Mouse (Mus musculus) MEL (cell line): Measurements from ENCODE around the gene Sh3glb2. TPM values are rescaled to one million over a fixed set of nuclear protein-coding genes. Genes with fewer than 3 reads are reported as not detected.

Experiments
- DNase-seq: peaks from one replicate; pipeline ENCODE4 v3.0.0; 2011; ENCODE audit warnings: low read depth, low spot score
- H3K27ac ChIP-seq: 2 replicates; pipeline ENCODE4 v1.5.1; 2012; ENCODE audit warnings: low read depth, mild to moderate bottlenecking, control low read depth, low read length, moderate library complexity; ENCODE audit not compliant: control insufficient read depth
- H3K27me3 ChIP-seq, 2 experiments: fragments of 150-350 bp in 1 of 2; sonication (generic) in 1 of 2; 2 replicates each; pipeline ENCODE4 v1.6.1; 2012; ENCODE audit warnings: low read length in 2 of 2, mild to moderate bottlenecking in 2 of 2, improper control_type of control experiment in 1 of 2, moderate library complexity in 1 of 2; ENCODE audit not compliant: insufficient read depth in 2 of 2, control insufficient read depth in 1 of 2
- H3K36me3 ChIP-seq, 2 experiments: 2 replicates each; pipeline ENCODE4 v1.6.1; 2012 to 2014; ENCODE audit warnings: low read length in 2 of 2, improper control_type of control experiment in 1 of 2, inconsistent platforms in 1 of 2, mild to moderate bottlenecking in 1 of 2; ENCODE audit not compliant: insufficient read depth in 2 of 2, control insufficient read depth in 1 of 2
- H3K4me1 ChIP-seq, 2 experiments: fragments of 150-350 bp in 1 of 2; sonication (generic) in 1 of 2; 2 replicates each; pipeline ENCODE4 v1.6.1; 2012; ENCODE audit warnings: low read length in 2 of 2, improper control_type of control experiment in 1 of 2, mild to moderate bottlenecking in 1 of 2; ENCODE audit not compliant: insufficient read depth in 2 of 2, control insufficient read depth in 1 of 2
- H3K4me3 ChIP-seq, 2 experiments: fragments of 150-350 bp in 1 of 2; sonication (generic) in 1 of 2; 2 replicates each; pipeline ENCODE4 v1.5.1; 2012; ENCODE audit warnings: low read depth in 2 of 2, low read length in 2 of 2, mild to moderate bottlenecking in 2 of 2, moderate library complexity in 2 of 2, control low read depth in 1 of 2, improper control_type of control experiment in 1 of 2; ENCODE audit not compliant: control insufficient read depth in 1 of 2, insufficient read depth in 1 of 2
- H3K79me2 ChIP-seq: 2 replicates; pipeline ENCODE4 v1.6.1; 2012; ENCODE audit warnings: mild to moderate bottlenecking, low read length, moderate library complexity; ENCODE audit not compliant: control insufficient read depth, poor library complexity, insufficient read depth
- H3K9ac ChIP-seq: 2 replicates; pipeline ENCODE4 v1.6.1; 2012; ENCODE audit warnings: low read depth, mild to moderate bottlenecking, control low read depth, low read length, moderate library complexity; ENCODE audit not compliant: control insufficient read depth, poor library complexity, severe bottlenecking
- H3K9me3 ChIP-seq: fragments of 150-350 bp; sonication (generic); replicated peaks from 2 replicates; pipeline ENCODE4 v1.6.1; 2012; ENCODE audit warnings: mild to moderate bottlenecking, low read length, improper control_type of control experiment, moderate library complexity; ENCODE audit not compliant: insufficient read depth
- CHD2 ChIP-seq: IDR thresholded peaks from 2 replicates; pipeline ENCODE4 v1.6.1; 2011; ENCODE audit warnings: low read length, improper control_type of control experiment
- CTCF ChIP-seq, 3 experiments: IDR thresholded peaks in 2 of 3; conservative IDR thresholded peaks in 1 of 3; 2 replicates each; pipeline ENCODE4 v1.5.1; 2011 to 2012; ENCODE audit warnings: low read length in 3 of 3, low read depth in 2 of 3, mild to moderate bottlenecking in 2 of 3, improper control_type of control experiment in 1 of 3, inconsistent platforms in 1 of 3, mixed read lengths in 1 of 3, moderate library complexity in 1 of 3; ENCODE audit not compliant: control insufficient read depth in 1 of 3, insufficient read depth in 1 of 3, poor library complexity in 1 of 3, severe bottlenecking in 1 of 3
- EP300 ChIP-seq, 2 experiments: IDR thresholded peaks; 2 replicates each; pipeline ENCODE4 v1.6.1; 2011; ENCODE audit warnings: improper control_type of control experiment in 2 of 2, low read length in 2 of 2, low read depth in 1 of 2, mild to moderate bottlenecking in 1 of 2
- HCFC1 ChIP-seq: IDR thresholded peaks from 2 replicates; pipeline ENCODE4 v1.6.1; 2012; ENCODE audit warnings: low read depth, mild to moderate bottlenecking, inconsistent platforms, low read length, improper control_type of control experiment, moderate library complexity
- JUND ChIP-seq: IDR thresholded peaks from 2 replicates; pipeline ENCODE4 v1.6.1; 2011; ENCODE audit warnings: low read depth, mild to moderate bottlenecking, improper control_type of control experiment, low read length
- POLR2A ChIP-seq, 2 experiments: IDR thresholded peaks; 2 replicates each; pipeline ENCODE4 v1.6.1; 2011 to 2012; ENCODE audit warnings: low read length in 2 of 2, mild to moderate bottlenecking in 2 of 2, control low read depth in 1 of 2, improper control_type of control experiment in 1 of 2, low read depth in 1 of 2, moderate library complexity in 1 of 2; ENCODE audit not compliant: control insufficient read depth in 1 of 2, insufficient read depth in 1 of 2, poor library complexity in 1 of 2
- POLR2AphosphoS5 ChIP-seq: IDR thresholded peaks from 2 replicates; pipeline ENCODE4 v1.6.1; 2012; ENCODE audit warnings: low read depth, borderline replicate concordance, mild to moderate bottlenecking, inconsistent platforms, low read length, moderate library complexity, mixed read lengths
- SIN3A ChIP-seq: IDR thresholded peaks from 2 replicates; pipeline ENCODE4 v1.6.1; 2012; ENCODE audit warnings: low read length, improper control_type of control experiment, inconsistent platforms
- TBP ChIP-seq: IDR thresholded peaks from 2 replicates; pipeline ENCODE4 v1.8.0; 2011; ENCODE audit warnings: low read depth, low read length, improper control_type of control experiment
- ZC3H11A ChIP-seq: IDR thresholded peaks from 2 replicates; pipeline ENCODE4 v1.6.1; 2012; ENCODE audit warnings: low read depth, mild to moderate bottlenecking, inconsistent platforms, low read length, improper control_type of control experiment
- ZKSCAN1 ChIP-seq: IDR thresholded peaks from 2 replicates; pipeline ENCODE4 v1.6.1; 2012; ENCODE audit warnings: low read depth, mild to moderate bottlenecking, inconsistent platforms, low read length, improper control_type of control experiment, moderate library complexity
- ZNF384 ChIP-seq: IDR thresholded peaks from 2 replicates; pipeline ENCODE4 v1.6.1; 2012; ENCODE audit warnings: low read depth, mild to moderate bottlenecking, inconsistent platforms, low read length, improper control_type of control experiment
- polyA plus RNA-seq, 2 experiments: library from polyadenylated mRNA; stranded (reverse) in 1 of 2; unstranded in 1 of 2; fragments of >175 nt in 1 of 2; fragments of >200 nt in 1 of 2; gene quantifications; 2 replicates each; pipeline versions ENCODE4 v1.2.1 to v1.2.4; 2012; ENCODE audit warnings: low replicate concordance in 2 of 2, low read depth in 1 of 2; ENCODE audit not compliant: insufficient read length in 2 of 2, insufficient read depth in 1 of 2, missing spikeins in 1 of 2
- total RNA-seq: library from RNA; depleted of rRNA; stranded (reverse); fragments of 300-350 nt; gene quantifications from 2 replicates; pipeline ENCODE4 v1.2.3, GENCODE M21; 2012

Gene Sh3glb2
- total and polyA plus RNA-seq, 3 experiments = 48.0 to 60.1 TPM; not detected in 1

DNA sequence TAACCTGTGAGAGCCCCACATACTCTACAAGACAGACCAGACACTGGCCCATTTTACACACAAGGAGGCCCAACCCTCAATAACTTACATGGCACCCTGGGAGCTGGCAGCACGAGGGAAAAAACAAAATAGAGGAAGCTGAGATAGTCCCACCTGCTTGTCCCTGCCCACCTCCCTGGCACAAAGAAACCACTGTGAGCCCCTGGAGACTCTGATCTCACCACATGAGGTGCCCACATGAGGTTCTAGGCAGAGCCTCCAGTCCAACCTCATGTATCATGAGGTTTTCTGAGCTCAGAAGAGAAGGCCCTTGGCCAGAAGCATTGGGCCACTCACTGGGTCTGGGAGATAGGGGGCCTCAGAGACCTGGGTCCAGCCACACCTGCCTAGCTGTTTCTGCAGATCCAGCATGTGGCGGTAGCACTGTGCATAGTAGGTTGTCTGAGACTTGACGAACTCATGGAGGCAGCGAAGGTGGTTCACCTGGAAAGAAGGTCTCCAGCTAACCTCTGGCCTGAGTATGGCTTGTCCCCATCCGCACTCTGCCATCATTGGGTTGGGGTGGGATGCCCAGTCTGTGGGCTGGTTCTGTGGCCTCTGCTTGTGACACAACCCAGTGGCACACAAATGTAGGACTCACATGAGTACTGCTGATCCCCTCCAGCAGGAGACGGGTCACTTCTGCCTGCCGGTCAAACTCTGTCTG is 13.0 kb downstream of the Sh3glb2 start:
- no peak for TF ChIP-seq TBP
- Histone ChIP-seq H3K9me3 (no peaks in the 10 kb centered on the region), H3K9ac (no peak overlapping the region), H3K4me3 (no peak overlapping the region), H3K79me2 (no peaks in the 10 kb centered on the region), H3K27ac (no peak overlapping the region), H3K36me3 (peaks cover 0 to 9% of the 10 kb centered on the region in 2 experiments; a peak in 1 of 4 replicates), H3K27me3 (no peaks in the 10 kb centered on the region), H3K4me1 (no peaks in the 10 kb centered on the region)
- DNase-seq = no peak

DNA sequence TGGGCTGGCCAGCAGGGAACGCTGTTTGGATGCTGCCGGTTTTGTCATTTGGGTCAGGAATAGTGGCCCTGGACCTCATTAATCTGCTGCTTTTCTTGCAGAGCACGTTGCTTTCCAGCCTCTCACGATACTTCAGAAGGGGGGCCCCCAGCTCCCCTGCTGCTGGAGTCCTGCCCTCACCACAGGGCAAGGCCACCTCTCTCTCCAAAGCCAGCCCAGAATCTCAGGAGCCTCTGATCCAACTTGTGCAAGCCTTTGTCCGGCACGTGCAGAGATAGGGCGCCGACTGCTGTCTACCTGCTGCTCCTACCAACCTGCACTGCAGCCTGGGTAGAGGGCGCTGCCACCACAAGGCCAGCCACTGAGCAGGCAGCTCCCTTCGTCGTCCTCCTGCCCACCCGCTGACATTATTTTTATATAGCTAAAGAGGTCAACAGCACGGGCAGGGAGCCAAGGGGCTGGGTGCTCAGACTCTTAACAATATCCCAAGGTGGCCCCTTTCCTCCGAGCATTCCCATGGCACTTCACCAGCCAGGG is 15.5 kb downstream of the Sh3glb2 start:
- H3K4me3 ChIP-seq = no peak overlapping the region
- peaks cover 0 to 11% of the 10 kb centered on the region in 2 experiments; a peak in 1 of 4 replicates for H3K36me3 ChIP-seq
- TF ChIP-seq EP300 (IDR thresholded peaks at IDR 0.05; ENCODE audit: low read depth in 1 of 2, low read length in 2 of 2) (no peak), ZNF384 (no peak), POLR2AphosphoS5 (no peak), CTCF (IDR thresholded peaks at IDR 0.05 in 2 of 3, conservative IDR thresholded peaks at IDR 0.05 in 1 of 3; ENCODE audit: control insufficient read depth in 1 of 3, insufficient read depth in 1 of 3, low read depth in 2 of 3, low read length in 3 of 3, poor library complexity in 1 of 3, severe bottlenecking in 1 of 3) (no peak; a peak in 1 of 6 replicates), CHD2 (no peak), SIN3A (no peak), HCFC1 (no peak), ZC3H11A (no peak), JUND (no peak)
- H3K27me3 ChIP-seq = no peaks in the 10 kb centered on the region
- H3K27ac ChIP-seq = no peak overlapping the region
- H3K9ac ChIP-seq = no peak overlapping the region
- no peaks in the 10 kb centered on the region for H3K9me3 ChIP-seq
- no peak for DNase-seq
- H3K4me1 ChIP-seq = no peaks in the 10 kb centered on the region
- no peaks in the 10 kb centered on the region for H3K79me2 ChIP-seq

DNA sequence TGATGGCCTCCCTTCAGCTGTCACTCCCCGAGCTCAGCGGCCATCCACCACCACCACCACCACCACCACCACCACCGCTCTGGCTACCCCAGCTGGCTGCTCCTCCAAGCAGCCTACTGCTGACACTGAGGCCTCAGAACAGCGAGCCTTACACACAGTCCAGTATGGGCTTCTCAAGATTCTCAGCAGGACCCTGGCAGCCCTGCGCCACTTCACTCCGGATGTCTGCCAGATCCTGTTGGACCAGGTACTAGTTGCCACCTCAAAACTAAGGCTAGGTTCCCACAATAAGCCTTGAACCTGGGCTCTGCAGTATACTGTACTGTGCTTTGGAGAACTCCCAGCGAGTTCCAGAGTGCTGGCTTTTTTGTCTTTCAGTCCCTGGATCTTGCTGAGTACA is 16.6 kb downstream of the Sh3glb2 start:
- H3K36me3 ChIP-seq = peaks cover 0 to 15% of the 10 kb centered on the region in 2 experiments; a peak in 2 of 4 replicates

More for the DNA sequence above, 16.6 kb downstream of the Sh3glb2 start:
- H3K79me2 ChIP-seq = no peaks in the 10 kb centered on the region
- H3K4me3 ChIP-seq = no peak overlapping the region
- H3K9ac ChIP-seq = no peak overlapping the region
- H3K27me3 ChIP-seq = no peaks in the 10 kb centered on the region
- H3K9me3 ChIP-seq = no peaks in the 10 kb centered on the region
- DNase-seq = no peak
- TF ChIP-seq ZKSCAN1 = no peak
- peak in 1 of 2 experiments; percentile 26; a peak in 1 of 4 replicates for TF ChIP-seq POLR2A (IDR thresholded peaks at IDR 0.05; ENCODE audit: control insufficient read depth in 1 of 2, insufficient read depth in 1 of 2, low read depth in 1 of 2, low read length in 2 of 2, poor library complexity in 1 of 2)
- H3K27ac ChIP-seq = no peak overlapping the region
- H3K4me1 ChIP-seq = no peaks in the 10 kb centered on the region
